Mouse (Mus musculus) ovary, adult 18-20 months (tissue): ENCODE measurements around the gene Rufy1.
A peak's percentile ranks its signal among the peaks of the same experiment; 100 is the strongest.

Experiments used
- DNase-seq: peaks from one replicate; pipeline ENCODE4 v3.0.0; 2022; ENCODE audit warnings: low spot score, mixed read lengths

Rufy1 gene

DNA sequence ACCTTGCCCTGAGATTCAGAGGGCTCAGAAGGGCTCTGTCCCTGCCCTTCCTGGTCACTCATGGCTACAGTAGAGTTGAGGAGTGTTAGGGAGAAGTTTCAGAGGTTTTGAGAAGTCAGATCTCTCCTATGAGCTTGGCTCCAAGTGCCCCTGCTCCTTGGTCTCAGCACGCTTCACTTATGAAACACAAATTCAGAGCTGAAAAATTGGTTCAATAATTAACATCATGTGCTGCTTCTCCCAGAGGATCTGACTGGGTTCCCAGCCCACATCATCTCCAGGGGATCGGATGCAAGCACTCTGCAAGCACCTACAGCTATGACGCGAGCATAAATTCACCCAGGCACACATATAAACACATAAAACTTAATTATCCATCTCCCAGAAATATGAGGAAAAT lies 4.9 kb downstream of the Rufy1 start:
- DNase-seq: no peak

- DNase-seq: peak; percentile 67
Observed at GRCm38 (mm10) chr11:50421934-50422780, 8.8 kb downstream of the Rufy1 start.

GRCm38 (mm10) chr11:50421461-50421860 lies 9.5 kb downstream of the Rufy1 start:
- DNase-seq: no peak

GRCm38 (mm10) chr11:50417856-50418255 lies 13.1 kb downstream of the Rufy1 start:
- DNase-seq: no peak

DNA sequence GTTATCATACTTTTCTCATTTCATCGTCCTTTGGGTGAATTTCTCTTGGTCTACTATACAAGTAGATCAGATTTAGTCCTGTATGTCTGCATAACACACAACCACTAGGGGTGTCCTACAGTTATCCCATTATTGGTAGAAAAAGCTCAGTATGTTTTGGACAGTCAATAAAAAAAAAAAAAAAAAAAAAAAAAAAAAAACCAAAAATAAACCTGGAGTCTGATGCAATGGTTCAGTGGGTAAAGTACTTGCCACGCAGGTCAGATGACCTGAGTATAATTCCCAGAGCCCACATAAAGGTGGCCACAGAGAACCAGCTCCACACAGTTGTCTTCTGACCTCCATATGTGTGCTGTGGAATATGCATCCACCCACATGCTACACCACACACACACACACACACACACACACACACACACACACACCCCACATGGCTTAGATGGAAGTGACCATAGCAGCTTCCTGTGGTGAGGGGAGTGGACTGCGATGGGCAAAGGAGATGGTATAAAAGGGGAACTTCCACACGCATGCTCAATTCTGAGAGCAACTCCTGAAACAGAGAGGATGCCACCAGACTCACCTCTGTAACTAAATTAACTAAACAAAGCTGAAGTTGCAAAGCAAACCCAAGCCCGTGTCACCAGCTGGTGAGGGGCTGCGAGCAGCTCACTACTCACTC lies 15.2 kb downstream of the Rufy1 start:
- DNase-seq: no peak

DNA sequence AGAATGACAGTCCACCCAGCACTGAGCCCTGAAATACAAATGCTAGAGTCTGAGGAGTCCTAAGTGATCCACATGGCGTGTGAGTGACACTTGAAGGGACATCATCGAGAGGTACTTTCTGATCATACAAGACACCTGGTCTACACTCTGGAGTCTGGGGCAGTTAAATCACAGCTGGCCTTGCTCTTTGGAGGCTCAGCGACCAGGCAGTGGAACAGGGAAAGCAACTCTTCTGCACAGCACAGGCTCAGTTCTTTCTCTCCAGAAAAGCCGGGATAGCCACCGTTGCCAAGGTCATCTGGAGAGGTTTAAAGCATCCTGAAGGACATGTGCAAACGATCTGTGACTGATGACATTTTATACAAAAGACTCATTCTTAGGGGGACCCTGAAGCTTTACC lies 23.7 kb downstream of the Rufy1 start:
- DNase-seq: no peak

DNA sequence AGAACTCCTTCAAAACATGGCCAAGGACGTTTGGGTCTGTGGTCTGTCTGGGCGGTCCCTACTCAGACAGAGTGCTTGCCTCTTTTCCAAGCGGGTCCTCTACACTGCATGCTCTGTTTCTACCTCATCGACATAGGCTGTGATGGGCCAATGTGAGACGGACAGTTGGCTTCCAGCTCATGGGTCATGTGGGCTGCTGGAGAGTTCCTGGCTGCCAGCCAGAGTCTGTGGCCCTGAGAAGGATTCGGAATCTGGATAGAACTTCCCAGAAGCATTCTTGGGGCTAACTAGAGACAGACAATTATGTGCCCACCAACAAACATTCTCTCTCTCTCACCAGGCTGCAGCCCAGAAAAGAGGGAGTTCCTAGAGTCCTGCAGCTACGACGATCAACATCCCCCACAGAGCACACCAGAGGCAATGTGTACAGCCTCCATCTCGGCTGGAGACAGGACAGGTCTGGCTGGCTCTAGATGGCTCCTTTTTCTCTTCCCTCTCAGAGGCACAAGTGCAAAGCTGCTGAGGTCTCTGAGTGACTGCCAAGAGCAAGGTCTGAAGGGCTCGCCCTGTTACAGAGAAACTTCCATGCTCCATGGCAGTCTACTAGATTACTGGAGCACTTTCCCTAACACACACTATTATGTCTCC lies 27.4 kb downstream of the Rufy1 start:
- peak; percentile 68 for DNase-seq

DNA sequence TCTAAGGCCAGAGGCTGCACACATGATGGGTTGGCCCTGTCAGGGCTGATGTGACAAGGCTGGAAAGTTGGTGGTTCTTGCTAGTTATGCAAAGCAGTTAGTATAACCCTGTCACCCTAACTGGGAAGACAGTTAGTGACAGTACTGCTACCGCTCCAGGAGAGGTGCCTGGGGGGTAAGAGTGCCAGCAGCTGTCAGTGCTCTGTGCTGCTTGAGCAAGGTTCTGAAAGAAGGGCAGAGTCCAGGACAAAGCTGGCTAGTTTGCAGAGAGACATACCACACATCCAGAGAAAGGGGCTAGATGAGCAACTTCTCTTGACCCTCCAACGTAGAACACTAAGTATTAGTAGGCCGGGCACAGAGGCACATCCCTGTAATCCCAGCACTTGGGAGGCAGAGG lies 28.4 kb downstream of the Rufy1 start:
- DNase-seq: no peak

GRCm38 (mm10) chr11:50398803-50399202 lies 32.1 kb downstream of the Rufy1 start:
- DNase-seq: no peak

DNA sequence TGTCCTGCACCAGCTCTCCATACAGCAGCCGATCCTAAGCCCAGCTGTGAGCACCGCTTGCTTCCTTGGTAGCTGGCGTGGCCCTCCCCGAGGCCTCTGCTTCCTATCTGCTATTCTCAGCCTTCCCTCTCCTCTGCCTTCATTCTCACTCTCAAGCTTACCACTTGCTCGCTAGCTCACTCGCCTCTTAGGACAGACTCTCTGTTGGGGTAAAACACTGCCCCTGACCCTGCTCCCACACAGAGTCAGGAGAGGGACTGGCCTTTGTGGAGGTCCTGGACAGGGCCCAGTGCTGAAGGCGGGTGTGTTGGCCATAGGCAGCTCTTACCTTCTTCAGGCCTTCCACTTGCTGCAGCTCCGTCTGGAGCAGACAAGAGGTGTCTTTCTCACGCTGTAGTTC lies 33.6 kb downstream of the Rufy1 start:
- no peak for DNase-seq

DNA sequence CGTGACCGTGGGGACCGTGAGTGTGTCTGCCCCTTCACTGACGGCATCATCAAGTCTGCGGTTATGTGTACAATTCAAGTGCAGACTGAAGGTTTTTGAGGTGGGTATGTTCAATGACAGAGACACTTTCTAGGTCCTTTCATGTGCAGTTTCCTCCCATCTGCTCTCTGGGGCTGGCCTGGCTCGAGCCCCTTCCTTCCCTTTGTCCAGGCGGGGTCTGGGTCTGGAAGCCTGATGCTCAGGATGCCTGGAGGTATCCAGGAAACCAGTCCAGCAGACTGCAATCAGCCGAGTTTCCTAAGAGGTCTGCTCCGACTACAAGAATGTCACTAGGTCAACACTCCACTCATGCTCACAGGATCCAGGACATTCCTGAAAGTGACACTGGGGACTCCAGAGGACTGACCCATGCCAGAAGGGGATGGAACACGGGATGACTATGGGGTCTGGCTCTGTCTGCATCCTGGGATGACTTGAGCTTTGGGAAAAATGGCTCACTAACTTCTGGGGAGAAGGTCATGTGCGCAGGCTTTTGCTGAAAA lies 34.1 kb downstream of the Rufy1 start:
- no peak for DNase-seq

GRCm38 (mm10) chr11:50394731-50395130 lies 36.2 kb downstream of the Rufy1 start:
- DNase-seq: no peak

DNA sequence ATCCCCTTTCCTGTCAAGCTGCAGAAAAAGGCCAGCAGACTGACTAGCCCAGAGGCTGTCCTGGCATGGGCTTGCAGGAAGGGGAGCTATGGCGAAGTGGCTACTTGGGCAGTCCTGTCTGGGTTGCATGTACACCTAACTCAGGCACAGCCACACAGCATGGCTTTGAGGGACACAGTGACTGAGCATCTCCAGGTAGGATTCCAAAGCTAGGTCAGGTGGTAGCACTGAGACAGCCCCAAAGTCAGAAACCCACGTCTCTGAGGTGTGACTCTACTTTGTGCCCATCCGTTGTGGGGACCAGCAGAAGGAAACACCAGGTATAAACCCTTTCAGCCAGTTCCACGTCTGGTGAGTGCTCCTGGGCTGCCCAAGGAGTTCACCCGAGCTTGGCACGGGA lies 37.6 kb downstream of the Rufy1 start:
- no peak for DNase-seq

- DNase-seq: no peak
Observed at GRCm38 (mm10) chr11:50391272-50391960, 39.5 kb downstream of the Rufy1 start.

GRCm38 (mm10) chr11:50389616-50390015 lies 41.3 kb downstream of the Rufy1 start:
- DNase-seq: no peak

GRCm38 (mm10) chr11:50389011-50389410 lies 41.9 kb downstream of the Rufy1 start:
- no peak for DNase-seq

DNA sequence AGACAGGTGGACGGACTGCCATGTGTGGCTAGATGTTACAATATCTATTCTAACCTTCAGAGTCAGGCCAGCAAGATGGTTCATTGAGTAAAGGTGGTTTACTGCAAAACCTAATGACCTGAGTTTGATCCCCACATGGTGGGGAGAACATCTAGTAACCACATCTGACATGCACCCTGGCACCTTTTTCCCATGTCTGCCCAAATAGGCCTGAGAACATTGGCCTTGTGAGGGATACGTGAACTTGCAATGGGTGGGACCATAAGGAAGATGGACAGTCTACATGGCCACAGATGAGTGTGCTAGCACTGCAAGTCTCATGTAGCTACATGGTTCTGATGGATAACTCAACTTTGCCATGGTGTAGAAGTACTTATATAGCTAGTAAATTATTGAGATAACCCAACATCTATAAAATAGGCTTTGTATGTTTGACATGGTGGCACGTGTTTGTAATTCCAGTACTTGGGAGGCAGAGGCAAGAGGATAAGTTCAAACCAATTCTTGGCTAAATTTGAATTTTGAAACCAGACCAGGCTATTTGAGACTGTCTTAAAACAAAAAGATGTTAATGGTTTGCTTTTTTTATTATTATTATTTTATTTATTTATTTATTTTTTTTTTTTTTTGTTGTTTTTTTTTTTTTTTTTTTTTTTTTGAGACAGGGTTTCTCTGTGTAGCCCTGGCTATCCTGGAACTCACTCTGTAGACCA lies 42.6 kb downstream of the Rufy1 start:
- no peak for DNase-seq

DNA sequence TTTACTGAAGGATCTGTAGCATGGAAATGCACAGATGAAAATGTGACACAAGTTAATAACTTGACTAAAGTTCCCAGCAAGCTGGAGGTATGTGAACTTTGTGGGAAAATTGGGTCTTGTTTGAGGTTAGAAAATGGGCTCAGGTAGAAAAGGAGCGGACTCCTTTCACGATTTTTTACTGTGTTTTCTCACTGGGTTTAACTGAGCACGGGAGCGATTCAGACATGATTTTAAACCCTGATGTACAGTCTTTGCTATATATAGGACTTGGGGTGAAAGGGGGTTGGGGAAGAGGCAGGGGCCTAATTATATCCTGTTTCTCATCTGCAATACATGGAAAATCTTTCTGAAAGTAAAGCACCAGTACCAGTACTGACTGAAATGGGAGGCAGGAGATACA lies 43.2 kb downstream of the Rufy1 start:
- DNase-seq: no peak

DNA sequence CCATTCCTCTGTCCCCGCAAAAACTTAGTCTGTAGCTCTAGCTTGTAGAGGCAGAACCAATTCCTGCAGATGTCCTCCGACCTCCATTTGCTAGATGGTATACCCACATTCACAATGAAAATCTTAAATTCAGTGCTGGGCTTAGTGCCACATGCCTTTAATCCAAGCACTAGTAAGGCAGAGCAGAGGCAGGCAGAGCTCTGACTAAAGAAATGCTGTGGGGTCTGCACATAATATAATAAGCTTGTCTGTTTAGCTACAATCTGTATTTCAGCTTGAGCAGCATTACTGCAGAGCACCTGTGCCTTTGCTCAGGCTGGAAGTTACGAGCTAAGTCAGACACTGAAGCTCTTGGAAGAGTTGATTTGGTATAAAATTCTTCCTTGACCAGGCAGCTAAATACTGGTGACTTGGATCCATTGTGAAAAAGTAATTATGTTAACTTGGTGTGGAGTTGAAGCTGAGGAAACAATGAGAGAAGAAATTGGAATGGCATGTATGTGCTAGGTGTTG lies 43.7 kb downstream of the Rufy1 start:
- no peak for DNase-seq

- DNase-seq: no peak
Observed at GRCm38 (mm10) chr11:50381311-50381710, 49.6 kb downstream of the Rufy1 start.

- DNase-seq: no peak
Observed at GRCm38 (mm10) chr11:50379023-50379752, 51.7 kb downstream of the Rufy1 start.
